Mouse (Mus musculus): ENCODE measurements around the gene Arfrp1. TPM values are rescaled to one million over a fixed set of nuclear protein-coding genes. Genes with fewer than 3 reads are reported as not detected.

The Arfrp1 gene
- total and polyA plus RNA-seq, 3 experiments = 29.2 to 55.6 (median 46.0) TPM

- dilution Hi-C loops (cut with MboI; ENCODE audit: extremely low pct_ligation_motif_present, extremely low pct_unique_long_range_greater_than_20kb, low sequenced_read_pairs) (no loop called here), in situ Hi-C loops (cut with MboI; ENCODE audit: low pct_ligation_motif_present, low pct_unique_long_range_greater_than_20kb, low sequenced_read_pairs) (no loop called here)
- no peak overlapping the region for H3K4me2 ChIP-seq (ENCODE audit: insufficient read depth, low read depth, poor library complexity, severe bottlenecking)
- no peak overlapping the region for H3K4me3 ChIP-seq (replicated peaks in 1 of 3; ENCODE audit: low read depth in 2 of 3, low read length in 2 of 3, poor library complexity in 1 of 3)
- TF ChIP-seq EP300 (IDR thresholded peaks at IDR 0.05; ENCODE audit: low read length) = no peak
- no peak for TF ChIP-seq HCFC1 (IDR thresholded peaks at IDR 0.05; ENCODE audit: low read depth, low read length)
- TF ChIP-seq CTCF (conservative IDR thresholded peaks at IDR 0.05 in 1 of 2, IDR thresholded peaks at IDR 0.05 in 1 of 2; ENCODE audit: low read depth in 2 of 2, low read length in 2 of 2) = peak; percentile 57 to 84
- no peak for TF ChIP-seq NRF1 (IDR thresholded peaks at IDR 0.05; ENCODE audit: low read depth, low read length)
- TF ChIP-seq SMC3 (IDR thresholded peaks at IDR 0.05; ENCODE audit: low read depth, low read length) = peak; percentile 85
- TF ChIP-seq ZC3H11A (IDR thresholded peaks at IDR 0.05; ENCODE audit: low read depth, low read length) = peak; percentile 30; the same call in 1 of the 2 replicates
- no peak for TF ChIP-seq MAZ (IDR thresholded peaks at IDR 0.05; ENCODE audit: low read depth, low read length)
- no peak for TF ChIP-seq ZMIZ1 (IDR thresholded peaks at IDR 0.05; ENCODE audit: low read depth, low read length)
- no peak for TF ChIP-seq CHD1 (IDR thresholded peaks at IDR 0.05; ENCODE audit: low read depth, low read length)
- no peak for TF ChIP-seq BHLHE40 (IDR thresholded peaks at IDR 0.05; ENCODE audit: low read depth, low read length)
- peak; percentile 74 for TF ChIP-seq RAD21 (IDR thresholded peaks at IDR 0.05; ENCODE audit: low read depth, low read length)
- TF ChIP-seq RCOR1 (conservative IDR thresholded peaks at IDR 0.05; ENCODE audit: low read depth, low read length) = no peak
- no peaks in the 10 kb centered on the region for H3K27me3 ChIP-seq (replicated peaks)
- no peaks in the 10 kb centered on the region for H3K9me3 ChIP-seq (replicated peaks; ENCODE audit: low read length)
- H3K4me1 ChIP-seq (ENCODE audit: control insufficient read depth in 1 of 2, insufficient read depth in 2 of 2) = peaks cover 0 to 10% of the 10 kb centered on the region in 2 experiments; a peak in 2 of 4 replicates
- H3K36me3 ChIP-seq (replicated peaks in 1 of 2; ENCODE audit: control insufficient read depth in 1 of 2, insufficient read depth in 1 of 2, low read length in 1 of 2) = peaks cover 60 to 89% of the 10 kb centered on the region in 2 experiments
- H3K9ac ChIP-seq (ENCODE audit: insufficient read depth, low read depth) = no peak overlapping the region
- peak; percentile 75 for DNase-seq (ENCODE audit: extremely low read depth)
- H3K27ac ChIP-seq (ENCODE audit: insufficient read depth, low read depth) = no peak overlapping the region
- no peaks in the 10 kb centered on the region for H3K79me2 ChIP-seq (replicated peaks; ENCODE audit: control insufficient read depth, extremely low read depth, insufficient read depth, poor library complexity, severe bottlenecking)
These were observed 31.2 kb downstream of the Arfrp1 start for GRCm38 (mm10) chr2:181334023-181334422.

- H3K9me3 ChIP-seq (replicated peaks; ENCODE audit: low read length) = no peaks in the 10 kb centered on the region
- no peak overlapping the region for H3K27ac ChIP-seq (ENCODE audit: insufficient read depth, low read depth)
- in situ Hi-C loops (cut with MboI; ENCODE audit: low pct_ligation_motif_present, low pct_unique_long_range_greater_than_20kb, low sequenced_read_pairs) (no loop called here), dilution Hi-C loops (cut with MboI; ENCODE audit: extremely low pct_ligation_motif_present, extremely low pct_unique_long_range_greater_than_20kb, low sequenced_read_pairs) (no loop called here)
- no peaks in the 10 kb centered on the region for H3K79me2 ChIP-seq (replicated peaks; ENCODE audit: control insufficient read depth, extremely low read depth, insufficient read depth, poor library complexity, severe bottlenecking)
- H3K9ac ChIP-seq (ENCODE audit: insufficient read depth, low read depth) = no peak overlapping the region
- peaks cover 0 to 10% of the 10 kb centered on the region in 2 experiments; a peak in 2 of 4 replicates for H3K4me1 ChIP-seq (ENCODE audit: control insufficient read depth in 1 of 2, insufficient read depth in 2 of 2)
- no peaks in the 10 kb centered on the region for H3K27me3 ChIP-seq (replicated peaks)
- DNase-seq (ENCODE audit: extremely low read depth) = no peak
- H3K4me2 ChIP-seq (ENCODE audit: insufficient read depth, low read depth, poor library complexity, severe bottlenecking) = no peak overlapping the region
- TF ChIP-seq E2F4 (IDR thresholded peaks at IDR 0.05; ENCODE audit: insufficient replicate concordance, low read depth, low read length) (no peak), IRF4 (IDR thresholded peaks at IDR 0.05; ENCODE audit: low read depth, low read length) (no peak), MEF2A (IDR thresholded peaks at IDR 0.05; ENCODE audit: borderline replicate concordance, low read depth, low read length) (no peak), USF1 (IDR thresholded peaks at IDR 0.05; ENCODE audit: low read depth, low read length) (no peak), POLR2AphosphoS2 (IDR thresholded peaks at IDR 0.05; ENCODE audit: low read depth, low read length) (no peak), ZMIZ1 (IDR thresholded peaks at IDR 0.05; ENCODE audit: low read depth, low read length) (no peak), MAFK (IDR thresholded peaks at IDR 0.05; ENCODE audit: insufficient replicate concordance, low read length) (no peak), EP300 (IDR thresholded peaks at IDR 0.05; ENCODE audit: low read length) (no peak), HCFC1 (IDR thresholded peaks at IDR 0.05; ENCODE audit: low read depth, low read length) (no peak), ZC3H11A (IDR thresholded peaks at IDR 0.05; ENCODE audit: low read depth, low read length) (no peak), PAX5 (IDR thresholded peaks at IDR 0.05; ENCODE audit: low read length) (no peak), MAX (IDR thresholded peaks at IDR 0.05; ENCODE audit: low read length) (no peak), MXI1 (IDR thresholded peaks at IDR 0.05; ENCODE audit: low read depth, low read length) (no peak), TBP (conservative IDR thresholded peaks at IDR 0.05; ENCODE audit: low read depth, low read length) (no peak), CTCF (conservative IDR thresholded peaks at IDR 0.05 in 1 of 2, IDR thresholded peaks at IDR 0.05 in 1 of 2; ENCODE audit: low read depth in 2 of 2, low read length in 2 of 2) (no peak), GABPA (IDR thresholded peaks at IDR 0.05; ENCODE audit: insufficient replicate concordance, low read depth, low read length) (no peak), ZKSCAN1 (IDR thresholded peaks at IDR 0.05; ENCODE audit: borderline replicate concordance, low read depth, low read length) (no peak), NELFE (IDR thresholded peaks at IDR 0.05; ENCODE audit: low read depth, low read length) (no peak), RAD21 (IDR thresholded peaks at IDR 0.05; ENCODE audit: low read depth, low read length) (no peak)
- peaks cover 61 to 90% of the 10 kb centered on the region in 2 experiments for H3K36me3 ChIP-seq (replicated peaks in 1 of 2; ENCODE audit: control insufficient read depth in 1 of 2, insufficient read depth in 1 of 2, low read length in 1 of 2)
- no peak overlapping the region for H3K4me3 ChIP-seq (replicated peaks in 1 of 3; ENCODE audit: low read depth in 2 of 3, low read length in 2 of 3, poor library complexity in 1 of 3)
These were observed 32.7 kb downstream of the Arfrp1 start for GRCm38 (mm10) chr2:181332542-181332941.

All from CH12.LX (cell line).